Comparison of ENCODE assay signal across 25 mouse cellular contexts in genomic region chr3:31444311-31444710, GRCm38 (mm10).
DNase-seq lines count a peak whose midpoint lies in the region; ATAC-seq and TF ChIP-seq lines count a peak whose summit lies in the region.
"Had no signal": no experiment of that assay in that cellular context is flagged by ENCODE, and none has a peak within 500 bp of the region (broad histone marks: within the 10 kb centered on the region; RNA-seq: fewer than 3 reads in every experiment).

No protein-coding gene starts in this region.

- peak overlapping the region; percentile 48; the same call in 1 of the 2 replicates for H3K27ac ChIP-seq in liver, embryonic 12.5 days
- H3K27ac ChIP-seq in liver, embryonic 14.5 days, result no peak overlapping the region
- H3K27ac ChIP-seq in liver, embryonic 16.5 days (ENCODE audit: low read length), result no peak overlapping the region
- H3K27ac ChIP-seq: embryonic facial prominence, embryonic 13.5 days; embryonic facial prominence, embryonic 15.5 days; forebrain, embryonic 10.5 days; forebrain, embryonic 12.5 days had no signal

- peak; percentile 62; the same call in 1 of the 2 replicates for ATAC-seq in liver, embryonic 12.5 days
- peak; percentile 65 for ATAC-seq in liver, embryonic 14.5 days (ENCODE audit: insufficient read depth)
- no peak for ATAC-seq in liver, embryonic 16.5 days (ENCODE audit: low read depth)
- ATAC-seq: forebrain, embryonic 14.5 days; forebrain, embryonic 16.5 days had no signal

- no peak for TF ChIP-seq EP300 in liver, embryonic 14.5 days (IDR thresholded peaks at IDR 0.05; ENCODE audit: low read depth)

- 0 out of 2 replicates have a peak, but pooled peaks cover 4% of the 10 kb centered on the region for H3K9me3 ChIP-seq in liver, embryonic 12.5 days (replicated peaks)
- no peaks in the 10 kb centered on the region for H3K9me3 ChIP-seq in liver, embryonic 14.5 days (ENCODE audit: control insufficient read depth, low read length)
- no peaks in the 10 kb centered on the region for H3K9me3 ChIP-seq in liver, embryonic 16.5 days (replicated peaks; ENCODE audit: control insufficient read depth, low read length)
- H3K9me3 ChIP-seq: embryonic facial prominence, embryonic 13.5 days; embryonic facial prominence, embryonic 15.5 days; forebrain, embryonic 12.5 days had no signal

- no peak for TF ChIP-seq CTCF in liver, embryonic 14.5 days (IDR thresholded peaks at IDR 0.05; ENCODE audit: low read depth)

- H3K36me3 ChIP-seq in liver, embryonic 12.5 days, result no peaks in the 10 kb centered on the region
- no peaks in the 10 kb centered on the region for H3K36me3 ChIP-seq in liver, embryonic 14.5 days (replicated peaks; ENCODE audit: control insufficient read depth, insufficient read depth, low read depth)
- H3K36me3 ChIP-seq in liver, embryonic 16.5 days (ENCODE audit: control insufficient read depth, insufficient read depth), result no peaks in the 10 kb centered on the region
- H3K36me3 ChIP-seq: embryonic facial prominence, embryonic 13.5 days; embryonic facial prominence, embryonic 15.5 days; forebrain, embryonic 10.5 days; forebrain, embryonic 12.5 days had no signal

- peak overlapping the region; percentile 47 for H3K4me2 ChIP-seq in liver, embryonic 12.5 days
- peak overlapping the region; percentile 46 for H3K4me2 ChIP-seq in liver, embryonic 14.5 days (ENCODE audit: low read depth)
- H3K4me2 ChIP-seq in liver, embryonic 16.5 days (ENCODE audit: low read depth, low read length), result 0 out of 2 replicates have a peak overlapping the region, but pooled peaks have one; percentile 6
- H3K4me2 ChIP-seq: embryonic facial prominence, embryonic 13.5 days; embryonic facial prominence, embryonic 15.5 days; forebrain, embryonic 12.5 days had no signal

- peaks cover 23% of the 10 kb centered on the region for H3K4me1 ChIP-seq in liver, embryonic 12.5 days
- peaks cover 0 to 20% of the 10 kb centered on the region in 2 experiments; a peak in 3 of 4 replicates for H3K4me1 ChIP-seq in liver, embryonic 14.5 days (replicated peaks; ENCODE audit: control insufficient read depth in 2 of 2, insufficient read depth in 2 of 2, low read length in 1 of 2)
- no peaks in the 10 kb centered on the region; the same call in 1 of the 2 replicates for H3K4me1 ChIP-seq in liver, embryonic 16.5 days (ENCODE audit: control insufficient read depth, low read depth, low read length)
- H3K4me1 ChIP-seq: embryonic facial prominence, embryonic 13.5 days; embryonic facial prominence, embryonic 15.5 days; forebrain, embryonic 10.5 days; forebrain, embryonic 12.5 days had no signal

- no peaks in the 10 kb centered on the region for H3K27me3 ChIP-seq in liver, embryonic 12.5 days (replicated peaks)
- no peaks in the 10 kb centered on the region for H3K27me3 ChIP-seq in liver, embryonic 14.5 days (ENCODE audit: control insufficient read depth, insufficient read depth, low read length)
- H3K27me3 ChIP-seq in liver, embryonic 16.5 days (ENCODE audit: control insufficient read depth, insufficient read depth, low read depth, low read length), result no peaks in the 10 kb centered on the region
- H3K27me3 ChIP-seq: embryonic facial prominence, embryonic 13.5 days; embryonic facial prominence, embryonic 15.5 days; forebrain, embryonic 12.5 days had no signal

- H3K4me3 ChIP-seq in liver, embryonic 12.5 days, result no peak overlapping the region
- H3K4me3 ChIP-seq in liver, embryonic 14.5 days (ENCODE audit: insufficient read depth in 1 of 2, low read depth in 2 of 2, low read length in 2 of 2), result no peak overlapping the region
- no peak overlapping the region for H3K4me3 ChIP-seq in liver, embryonic 16.5 days (ENCODE audit: low read depth, low read length)
- H3K4me3 ChIP-seq: embryonic facial prominence, embryonic 13.5 days; embryonic facial prominence, embryonic 15.5 days; erythroblast, embryonic 14.5 days; forebrain, embryonic 10.5 days; forebrain, embryonic 12.5 days had no signal

- WGBS in liver, embryonic 12.5 days (ENCODE audit: insufficient replicate concordance), result 46% methylated on average over 7 of the region's 7 CpGs
- 38% methylated on average over 7 of the region's 7 CpGs for WGBS in liver, embryonic 14.5 days (ENCODE audit: insufficient replicate concordance)
- 44% methylated on average over 7 of the region's 7 CpGs for WGBS in liver, embryonic 16.5 days (ENCODE audit: insufficient replicate concordance)

- intact Hi-C loops in heart, postnatal 10 days (cut with DNase I), result no loop called here

- no peak overlapping the region for H3K9ac ChIP-seq in liver, embryonic 12.5 days
- H3K9ac ChIP-seq in liver, embryonic 14.5 days (replicated peaks), result no peak overlapping the region
- no peak overlapping the region for H3K9ac ChIP-seq in liver, embryonic 16.5 days (ENCODE audit: low read depth, low read length)
- H3K9ac ChIP-seq: embryonic facial prominence, embryonic 13.5 days; embryonic facial prominence, embryonic 15.5 days; forebrain, embryonic 12.5 days had no signal

- peak; percentile 60 for DNase-seq in heart, adult 11 months
- no peak for DNase-seq in heart, postnatal 10 days
- no peak for DNase-seq in liver
- no peak for DNase-seq in liver, embryonic 14.5 days (ENCODE audit: low read depth in 3 of 3, low spot score in 3 of 3)
- no peak for DNase-seq in thymus, postnatal 4 days
- no peak for DNase-seq in heart, postnatal 4 days
- DNase-seq: adrenal gland, adult 2 months; adrenal gland, postnatal 10 days; adrenal gland, postnatal 25 days; cerebellum, adult 11 months; cerebellum, adult 18-20 months; cerebellum, adult 8-10 months; cerebellum, adult 9-11 months; cerebellum, postnatal 14 days; cerebellum, postnatal 36 days; embryo, embryonic 11 days had no signal
